Mouse (Mus musculus): ENCODE results near the gene Pacsin1. TPM values are rescaled to one million over a fixed set of nuclear protein-coding genes. Genes with fewer than 3 reads are reported as not detected.

Pacsin1 gene
- polyA plus RNA-seq, 1 experiment from 2014 or later, result 0.20 TPM

GRCm38 (mm10) chr17:27732152-27732551, 76.8 kb downstream of the Pacsin1 start:
- H3K4me1 ChIP-seq (replicated peaks), result peaks cover 19% of the 10 kb centered on the region
- H3K27me3 ChIP-seq, result no peaks in the 10 kb centered on the region
- no peaks in the 10 kb centered on the region for H3K36me3 ChIP-seq
- DNase-seq, result no peak
- no peak overlapping the region for H3K9ac ChIP-seq
- H3K4me3 ChIP-seq (replicated peaks), result no peak overlapping the region
- no peak overlapping the region for H3K4me2 ChIP-seq
- WGBS (ENCODE audit: insufficient replicate concordance), result 49% methylated on average over 5 of the region's 5 CpGs
- ATAC-seq (ENCODE audit: low read depth), result no peak
- H3K9me3 ChIP-seq (replicated peaks), result no peaks in the 10 kb centered on the region
- no peak overlapping the region for H3K27ac ChIP-seq

- Histone ChIP-seq H3K4me2 (no peak overlapping the region), H3K4me3 (replicated peaks) (no peak overlapping the region), H3K27me3 (no peaks in the 10 kb centered on the region), H3K27ac (no peak overlapping the region), H3K36me3 (no peaks in the 10 kb centered on the region), H3K9ac (no peak overlapping the region), H3K4me1 (replicated peaks) (peaks cover 19% of the 10 kb centered on the region), H3K9me3 (replicated peaks) (no peaks in the 10 kb centered on the region)
- DNase-seq (no peak), ATAC-seq (ENCODE audit: low read depth) (no peak)
- 44% methylated on average over 3 of the region's 3 CpGs for WGBS (ENCODE audit: insufficient replicate concordance)
Observed at GRCm38 (mm10) chr17:27732694-27733093, 77.4 kb downstream of the Pacsin1 start.

- Histone ChIP-seq H3K9me3 (replicated peaks) (no peaks in the 10 kb centered on the region), H3K27ac (no peak overlapping the region), H3K36me3 (no peaks in the 10 kb centered on the region), H3K27me3 (no peaks in the 10 kb centered on the region), H3K4me3 (replicated peaks) (no peak overlapping the region), H3K9ac (no peak overlapping the region), H3K4me1 (replicated peaks) (peaks cover 19% of the 10 kb centered on the region), H3K4me2 (0 out of 2 replicates have a peak overlapping the region, but pooled peaks have one; percentile 8)
- WGBS (ENCODE audit: insufficient replicate concordance), result 10% methylated on average over 13 of the region's 13 CpGs
- peak; percentile 80 for ATAC-seq (ENCODE audit: low read depth)
- no peak for DNase-seq
Observed at GRCm38 (mm10) chr17:27734344-27735073, 79.2 kb downstream of the Pacsin1 start.

- DNase-seq, result no peak
Observed at GRCm38 (mm10) chr17:27740961-27741360, 85.7 kb downstream of the Pacsin1 start.

GRCm38 (mm10) chr17:27746446-27746845, 91.1 kb downstream of the Pacsin1 start:
- no peak for DNase-seq
- Histone ChIP-seq H3K4me1 (replicated peaks) (no peaks in the 10 kb centered on the region), H3K4me3 (replicated peaks) (no peak overlapping the region), H3K27ac (no peak overlapping the region), H3K9ac (no peak overlapping the region), H3K36me3 (peaks cover under 1% of the 10 kb centered on the region; the same call in 1 of the 2 replicates), H3K9me3 (replicated peaks) (no peaks in the 10 kb centered on the region), H3K4me2 (no peak overlapping the region), H3K27me3 (no peaks in the 10 kb centered on the region)
- ATAC-seq (ENCODE audit: low read depth), result no peak
- 66% methylated on average over 4 of the region's 4 CpGs for WGBS (ENCODE audit: insufficient replicate concordance)

More at GRCm38 (mm10) chr17:27740961-27741360, 85.7 kb downstream of the Pacsin1 start:
- Histone ChIP-seq H3K4me3 (replicated peaks) (no peak overlapping the region), H3K9ac (no peak overlapping the region), H3K36me3 (no peaks in the 10 kb centered on the region), H3K4me1 (replicated peaks) (no peaks in the 10 kb centered on the region), H3K27me3 (no peaks in the 10 kb centered on the region), H3K27ac (no peak overlapping the region), H3K9me3 (replicated peaks) (no peaks in the 10 kb centered on the region), H3K4me2 (no peak overlapping the region)
- no peak for ATAC-seq (ENCODE audit: low read depth)
- WGBS (ENCODE audit: insufficient replicate concordance), result 79% methylated on average over 6 of the region's 6 CpGs

GRCm38 (mm10) chr17:27748123-27748522, 92.8 kb downstream of the Pacsin1 start:
- no peak overlapping the region for H3K27ac ChIP-seq
- no peak overlapping the region for H3K4me2 ChIP-seq
- H3K9me3 ChIP-seq (replicated peaks), result no peaks in the 10 kb centered on the region
- peaks cover 17% of the 10 kb centered on the region for H3K36me3 ChIP-seq
- H3K4me3 ChIP-seq (replicated peaks), result no peak overlapping the region
- no peak overlapping the region for H3K9ac ChIP-seq
- DNase-seq (no peak), ATAC-seq (ENCODE audit: low read depth) (no peak)
- 78% methylated on average over 2 of the region's 2 CpGs for WGBS (ENCODE audit: insufficient replicate concordance)
- H3K27me3 ChIP-seq, result no peaks in the 10 kb centered on the region
- H3K4me1 ChIP-seq (replicated peaks), result no peaks in the 10 kb centered on the region

- Histone ChIP-seq H3K36me3 (peaks cover 31% of the 10 kb centered on the region), H3K9me3 (replicated peaks) (no peaks in the 10 kb centered on the region), H3K4me3 (replicated peaks) (no peak overlapping the region), H3K27me3 (no peaks in the 10 kb centered on the region), H3K9ac (no peak overlapping the region), H3K4me1 (replicated peaks) (no peaks in the 10 kb centered on the region), H3K4me2 (no peak overlapping the region), H3K27ac (no peak overlapping the region)
- DNase-seq (no peak), ATAC-seq (ENCODE audit: low read depth) (no peak)
- 84% methylated on average over 6 of the region's 6 CpGs for WGBS (ENCODE audit: insufficient replicate concordance)
Observed at GRCm38 (mm10) chr17:27750451-27750942, 95.2 kb downstream of the Pacsin1 start.

- no peak overlapping the region for H3K27ac ChIP-seq
- H3K36me3 ChIP-seq, result peaks cover 31% of the 10 kb centered on the region
- no peak for DNase-seq
- H3K27me3 ChIP-seq, result no peaks in the 10 kb centered on the region
- no peak overlapping the region for H3K4me2 ChIP-seq
- no peaks in the 10 kb centered on the region for H3K4me1 ChIP-seq (replicated peaks)
- no peak overlapping the region for H3K9ac ChIP-seq
- WGBS (ENCODE audit: insufficient replicate concordance), result 79% methylated on average over 8 of the region's 8 CpGs
- H3K9me3 ChIP-seq (replicated peaks), result no peaks in the 10 kb centered on the region
- H3K4me3 ChIP-seq (replicated peaks), result no peak overlapping the region
- ATAC-seq (ENCODE audit: low read depth), result no peak
Observed at GRCm38 (mm10) chr17:27751314-27752202, 96.2 kb downstream of the Pacsin1 start.

GRCm38 (mm10) chr17:27760169-27760568, 104.9 kb downstream of the Pacsin1 start:
- H3K4me3 ChIP-seq (replicated peaks), result no peak overlapping the region
- peaks cover 15% of the 10 kb centered on the region for H3K4me1 ChIP-seq (replicated peaks)
- peaks cover 34% of the 10 kb centered on the region for H3K36me3 ChIP-seq
- H3K9ac ChIP-seq, result no peak overlapping the region
- H3K4me2 ChIP-seq, result no peak overlapping the region
- peaks cover 7% of the 10 kb centered on the region for H3K9me3 ChIP-seq (replicated peaks)
- no peak for ATAC-seq (ENCODE audit: low read depth)
- no peaks in the 10 kb centered on the region for H3K27me3 ChIP-seq
- no peak for DNase-seq
- WGBS (ENCODE audit: insufficient replicate concordance), result 61% methylated on average over 6 of the region's 6 CpGs
- H3K27ac ChIP-seq, result no peak overlapping the region

Measured in liver, embryonic 13.5 days (tissue).